Mouse (Mus musculus): ENCODE results near the gene Nr2e1. TPM values are rescaled to one million over a fixed set of nuclear protein-coding genes. Genes with fewer than 3 reads are reported as not detected.

The Nr2e1 gene
- polyA plus RNA-seq, 1 experiment from 2014 or later, result not detected

DNA sequence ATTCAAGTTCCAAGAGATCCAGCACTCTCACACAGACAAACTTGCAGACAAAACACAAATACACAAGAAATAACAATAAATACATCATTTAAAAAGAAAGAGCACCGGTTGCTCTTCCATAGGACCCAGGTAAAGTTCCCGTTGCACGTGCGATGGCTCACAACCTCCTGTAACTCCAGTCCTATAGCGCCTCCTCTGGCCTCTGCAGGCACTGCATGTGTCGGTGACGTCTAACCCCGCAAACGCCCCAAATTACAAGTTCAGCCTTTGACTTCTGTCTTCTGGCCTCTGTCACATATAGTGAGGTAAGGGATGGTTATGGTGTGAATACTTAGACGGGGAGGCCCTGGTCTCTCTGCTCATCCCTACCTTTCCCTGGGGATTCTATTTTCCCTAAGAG, 18.1 kb upstream of the Nr2e1 start:
- H3K4me3 ChIP-seq, result no peak overlapping the region
- H3K4me2 ChIP-seq, result no peak overlapping the region
- H3K4me1 ChIP-seq (replicated peaks), result no peaks in the 10 kb centered on the region
- no peaks in the 10 kb centered on the region for H3K36me3 ChIP-seq
- H3K27me3 ChIP-seq, result peaks cover 55% of the 10 kb centered on the region
- 23% methylated on average over 10 of the region's 10 CpGs for WGBS
- H3K9me3 ChIP-seq, result peaks cover 5% of the 10 kb centered on the region
- no peak for ATAC-seq (ENCODE audit: low read depth)
- H3K27ac ChIP-seq (replicated peaks), result no peak overlapping the region
- no peak overlapping the region for H3K9ac ChIP-seq

DNA sequence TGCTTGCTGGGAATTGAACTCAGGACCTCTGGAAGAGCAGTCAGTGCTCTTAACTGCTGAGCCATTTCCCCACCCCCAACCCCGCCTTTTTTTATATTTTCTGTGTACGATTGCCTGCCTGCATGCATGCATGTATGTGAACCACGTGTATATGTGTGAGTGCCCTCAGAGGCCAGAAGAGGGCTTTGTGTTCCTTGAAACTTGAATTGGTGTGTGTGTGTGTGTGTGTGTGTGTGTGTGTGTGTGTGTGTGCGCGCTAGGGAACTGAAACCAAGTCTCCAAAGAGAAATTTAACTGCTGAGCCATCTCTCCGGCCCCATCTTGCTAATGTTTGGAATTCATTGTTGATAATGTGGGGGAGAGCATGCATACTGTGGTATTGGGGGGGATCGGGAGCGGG, 15.2 kb upstream of the Nr2e1 start:
- Histone ChIP-seq H3K9ac (no peak overlapping the region), H3K9me3 (0 out of 2 replicates have a peak, but pooled peaks cover 3% of the 10 kb centered on the region), H3K36me3 (no peaks in the 10 kb centered on the region), H3K4me2 (no peak overlapping the region), H3K4me1 (replicated peaks) (no peaks in the 10 kb centered on the region), H3K4me3 (no peak overlapping the region), H3K27ac (replicated peaks) (no peak overlapping the region), H3K27me3 (peaks cover 76% of the 10 kb centered on the region)
- 81% methylated on average over 8 of the region's 8 CpGs for WGBS
- ATAC-seq (ENCODE audit: low read depth), result no peak

- WGBS, result 17% methylated on average over 7 of the region's 7 CpGs
- no peak overlapping the region for H3K4me3 ChIP-seq
Observed at GRCm38 (mm10) chr10:42593201-42593600, 9.8 kb upstream of the Nr2e1 start.

DNA sequence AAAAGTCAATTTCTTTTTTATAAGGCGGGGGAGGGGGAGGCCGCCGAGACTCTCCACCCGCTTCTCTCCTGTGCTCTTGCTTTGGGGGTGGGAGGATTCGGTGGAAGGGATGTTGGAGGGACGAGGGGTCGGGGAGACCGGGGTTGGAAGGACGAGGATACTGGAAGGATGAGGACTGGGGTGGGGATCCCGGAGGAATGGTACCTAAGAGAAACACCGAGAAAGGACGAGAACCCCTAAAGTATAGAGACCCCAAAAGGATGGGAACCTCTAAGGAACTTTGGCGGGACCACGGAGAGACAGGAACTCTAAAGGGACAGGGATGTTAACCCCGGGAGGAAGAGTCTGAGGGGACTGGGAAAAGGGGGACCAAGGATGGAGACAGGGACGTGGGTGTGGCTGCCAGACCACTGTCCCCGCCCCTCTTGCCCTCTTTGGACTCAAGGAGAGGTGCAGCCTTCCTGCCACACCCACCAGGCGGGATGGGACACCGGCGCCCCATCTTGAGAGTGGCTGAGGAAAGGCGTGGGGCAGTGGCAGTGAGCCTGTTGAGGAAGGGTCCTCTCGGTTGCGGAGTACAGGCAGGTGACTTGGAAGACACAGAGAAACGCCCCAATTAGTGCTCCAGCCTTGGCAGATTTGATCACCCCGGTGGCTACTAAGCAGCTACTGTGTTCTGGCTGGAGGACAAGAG, 8.7 kb upstream of the Nr2e1 start:
- H3K9ac ChIP-seq, result no peak overlapping the region
- under 1% methylated on average over 25 of the region's 25 CpGs for WGBS
- peak; percentile 19; the same call in 1 of the 2 replicates for ATAC-seq (ENCODE audit: low read depth)

More at GRCm38 (mm10) chr10:42593201-42593600, 9.8 kb upstream of the Nr2e1 start:
- H3K9me3 ChIP-seq, result 0 out of 2 replicates have a peak, but pooled peaks cover 3% of the 10 kb centered on the region
- H3K4me1 ChIP-seq (replicated peaks), result peaks cover 12% of the 10 kb centered on the region
- ATAC-seq (ENCODE audit: low read depth), result no peak
- no peak overlapping the region for H3K4me2 ChIP-seq
- no peaks in the 10 kb centered on the region for H3K36me3 ChIP-seq
- H3K9ac ChIP-seq, result no peak overlapping the region
- H3K27ac ChIP-seq (replicated peaks), result no peak overlapping the region
- H3K27me3 ChIP-seq, result peaks cover 97% of the 10 kb centered on the region

GRCm38 (mm10) chr10:42591185-42591992, 8.0 kb upstream of the Nr2e1 start:
- H3K4me3 ChIP-seq, result peak overlapping the region; percentile 22
- no peak overlapping the region for H3K9ac ChIP-seq
- peaks cover 12% of the 10 kb centered on the region for H3K4me1 ChIP-seq (replicated peaks)
- H3K36me3 ChIP-seq, result no peaks in the 10 kb centered on the region
- H3K4me2 ChIP-seq, result peak overlapping the region; percentile 47
- peak; percentile 72; the same call in 1 of the 2 replicates for ATAC-seq (ENCODE audit: low read depth)
- no peak overlapping the region for H3K27ac ChIP-seq (replicated peaks)
- under 1% methylated on average over 67 of the region's 67 CpGs for WGBS
- 0 out of 2 replicates have a peak, but pooled peaks cover 3% of the 10 kb centered on the region for H3K9me3 ChIP-seq
- peaks cover 99% of the 10 kb centered on the region for H3K27me3 ChIP-seq

More for the DNA sequence above, 8.7 kb upstream of the Nr2e1 start:
- Histone ChIP-seq H3K36me3 (no peaks in the 10 kb centered on the region), H3K4me2 (peak overlapping the region; percentile 47), H3K4me3 (peak overlapping the region; percentile 22), H3K27me3 (peaks cover 99% of the 10 kb centered on the region), H3K4me1 (replicated peaks) (peaks cover 12% of the 10 kb centered on the region), H3K27ac (replicated peaks) (no peak overlapping the region), H3K9me3 (0 out of 2 replicates have a peak, but pooled peaks cover 3% of the 10 kb centered on the region)

DNA sequence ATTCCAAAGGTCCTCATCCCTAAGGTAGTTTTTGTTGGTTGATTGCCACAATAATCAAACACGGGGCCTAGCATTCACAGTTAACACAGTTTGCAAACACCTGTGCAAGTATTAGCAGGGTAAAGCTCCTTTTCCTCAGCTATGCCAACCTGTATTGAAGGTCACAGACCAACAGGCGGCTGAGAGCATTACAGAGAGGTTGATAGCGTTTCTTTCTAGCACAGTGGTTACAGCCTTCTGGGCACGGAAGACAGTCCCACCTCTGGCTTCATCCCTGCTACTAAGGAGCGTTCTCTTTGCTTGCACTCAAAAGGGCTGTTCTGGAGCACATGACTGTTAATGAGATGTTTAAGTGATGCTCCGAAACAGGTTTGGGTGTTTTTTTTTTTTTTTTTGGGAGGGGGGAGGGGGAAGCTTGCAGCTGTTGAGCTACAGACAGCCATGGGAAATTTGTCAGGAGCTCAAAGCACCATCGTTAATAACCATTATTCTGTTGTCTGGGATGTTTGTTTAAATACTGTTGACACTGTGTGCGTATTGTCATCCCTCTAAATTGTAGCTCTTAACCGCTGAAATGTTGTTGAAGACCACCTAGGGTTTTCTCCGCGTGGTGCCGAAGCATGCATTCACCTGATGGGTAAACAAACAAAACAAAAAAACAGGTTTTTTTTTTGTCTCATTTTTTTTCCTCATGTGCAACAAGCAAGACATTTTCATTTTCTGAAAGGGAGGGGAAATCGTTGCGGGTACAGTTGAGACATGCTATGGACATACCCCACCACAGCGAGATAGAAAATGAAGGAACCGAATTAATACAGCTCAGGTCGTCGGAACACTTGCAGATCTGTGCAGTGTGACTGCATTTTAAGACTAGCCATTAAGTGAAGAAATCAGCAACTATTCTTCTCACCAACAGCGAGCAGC, 7.1 kb upstream of the Nr2e1 start:
- no peak overlapping the region for H3K4me3 ChIP-seq
- under 1% methylated on average over 19 of the region's 19 CpGs for WGBS

GRCm38 (mm10) chr10:42589505-42589904, 6.1 kb upstream of the Nr2e1 start:
- Histone ChIP-seq H3K36me3 (no peaks in the 10 kb centered on the region), H3K4me3 (no peak overlapping the region), H3K9ac (no peak overlapping the region), H3K4me1 (replicated peaks) (peaks cover 14% of the 10 kb centered on the region), H3K4me2 (no peak overlapping the region), H3K9me3 (0 out of 2 replicates have a peak, but pooled peaks cover 3% of the 10 kb centered on the region), H3K27ac (replicated peaks) (no peak overlapping the region), H3K27me3 (peaks cover 99% of the 10 kb centered on the region)
- no peak for ATAC-seq (ENCODE audit: low read depth)
- 1% methylated on average over 5 of the region's 5 CpGs for WGBS

More for the DNA sequence above, 7.1 kb upstream of the Nr2e1 start:
- no peak overlapping the region for H3K27ac ChIP-seq (replicated peaks)
- no peak overlapping the region for H3K4me2 ChIP-seq
- 0 out of 2 replicates have a peak, but pooled peaks cover 3% of the 10 kb centered on the region for H3K9me3 ChIP-seq
- no peaks in the 10 kb centered on the region for H3K36me3 ChIP-seq
- no peak for ATAC-seq (ENCODE audit: low read depth)
- H3K27me3 ChIP-seq, result peaks cover 99% of the 10 kb centered on the region
- H3K4me1 ChIP-seq (replicated peaks), result peaks cover 12% of the 10 kb centered on the region
- no peak overlapping the region for H3K9ac ChIP-seq

GRCm38 (mm10) chr10:42587961-42588750, 4.7 kb upstream of the Nr2e1 start:
- Histone ChIP-seq H3K27me3 (peaks cover 99% of the 10 kb centered on the region), H3K27ac (replicated peaks) (no peak overlapping the region), H3K4me2 (no peak overlapping the region), H3K9me3 (no peaks in the 10 kb centered on the region), H3K4me1 (replicated peaks) (peaks cover 28% of the 10 kb centered on the region), H3K9ac (no peak overlapping the region), H3K36me3 (no peaks in the 10 kb centered on the region), H3K4me3 (no peak overlapping the region)
- no peak for ATAC-seq (ENCODE audit: low read depth)
- WGBS, result 3% methylated on average over 8 of the region's 8 CpGs

- H3K9ac ChIP-seq, result no peak overlapping the region
Observed at GRCm38 (mm10) chr10:42585596-42586305, 2.3 kb upstream of the Nr2e1 start.

DNA sequence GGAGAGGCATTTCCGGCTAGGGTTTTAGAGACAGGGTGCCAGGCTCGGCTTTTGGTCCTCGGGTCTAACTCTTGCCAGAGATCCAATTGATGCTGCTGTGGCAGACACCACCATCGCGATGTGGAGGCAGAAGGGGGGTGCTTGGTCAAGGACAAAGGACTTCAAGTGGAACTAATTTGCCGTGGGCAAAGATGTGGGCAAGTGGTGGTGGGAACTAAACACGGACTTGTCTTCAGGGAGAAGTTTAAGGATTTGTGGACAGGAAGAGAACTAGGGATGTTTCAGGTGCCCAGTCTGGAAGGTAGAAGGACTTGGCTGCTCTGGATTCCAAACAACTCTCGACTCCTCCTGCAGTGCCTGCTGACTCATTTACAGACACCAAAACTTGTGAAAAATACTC, 1.7 kb upstream of the Nr2e1 start:
- Histone ChIP-seq H3K4me1 (replicated peaks) (peaks cover 25% of the 10 kb centered on the region), H3K4me2 (no peak overlapping the region), H3K27ac (replicated peaks) (no peak overlapping the region), H3K27me3 (peaks cover 99% of the 10 kb centered on the region), H3K9ac (no peak overlapping the region), H3K9me3 (no peaks in the 10 kb centered on the region), H3K4me3 (no peak overlapping the region), H3K36me3 (no peaks in the 10 kb centered on the region)
- ATAC-seq (ENCODE audit: low read depth), result no peak
- 1% methylated on average over 8 of the region's 8 CpGs for WGBS

More at GRCm38 (mm10) chr10:42585596-42586305, 2.3 kb upstream of the Nr2e1 start:
- H3K9me3 ChIP-seq, result no peaks in the 10 kb centered on the region
- H3K27ac ChIP-seq (replicated peaks), result no peak overlapping the region
- no peak for ATAC-seq (ENCODE audit: low read depth)
- no peak overlapping the region for H3K4me3 ChIP-seq
- no peaks in the 10 kb centered on the region for H3K36me3 ChIP-seq
- no peak overlapping the region for H3K4me2 ChIP-seq
- H3K4me1 ChIP-seq (replicated peaks), result peaks cover 25% of the 10 kb centered on the region
- H3K27me3 ChIP-seq, result peaks cover 99% of the 10 kb centered on the region
- WGBS, result 3% methylated on average over 22 of the region's 22 CpGs

Data from neural tube, embryonic 13.5 days (tissue).